Mouse (Mus musculus) urinary bladder, postnatal 14 days (tissue): Measurements from ENCODE around the gene a.
"Not testable (repeated sequence)": the region's sequence is repeated elsewhere in the genome, so short reads cannot be mapped to it uniquely, and the experiment has no call there.

ENCODE experiments used
- DNase-seq: peaks from one replicate; pipeline ENCODE4 v3.0.0; 2021; ENCODE audit warnings: low spot score

Gene a

GRCm38 (mm10) chr2:154836537-154836936, 45.3 kb downstream of the a start:
- no peak for DNase-seq

- no peak for DNase-seq
Observed at GRCm38 (mm10) chr2:154848086-154848485, 56.9 kb downstream of the a start.

GRCm38 (mm10) chr2:154855383-154855782, 64.2 kb downstream of the a start:
- peak; percentile 53 for DNase-seq

- no peak for DNase-seq
Observed at GRCm38 (mm10) chr2:154863672-154864071, 72.5 kb downstream of the a start.

- no peak for DNase-seq
Observed at GRCm38 (mm10) chr2:154865696-154866095, 74.5 kb downstream of the a start.

- no peak for DNase-seq
Observed at GRCm38 (mm10) chr2:154868106-154868505, 76.9 kb downstream of the a start.

- no peak for DNase-seq
Observed at GRCm38 (mm10) chr2:154869954-154870641, 78.9 kb downstream of the a start.

- no peak for DNase-seq
Observed at GRCm38 (mm10) chr2:154876621-154877020, 85.4 kb downstream of the a start.

- DNase-seq: no peak
Observed at GRCm38 (mm10) chr2:154891585-154891984, 100.4 kb downstream of the a start.

- DNase-seq: peak; percentile 96
Observed at GRCm38 (mm10) chr2:154892201-154893044, 101.2 kb downstream of the a start, which contains the start of gene Eif2s2. Eif2s2 (minus strand) TSS chr2:154892935.

- no peak for DNase-seq
Observed at GRCm38 (mm10) chr2:154893045-154893385, 101.8 kb downstream of the a start.

GRCm38 (mm10) chr2:154893548-154893947, 102.3 kb downstream of the a start:
- no peak for DNase-seq

- DNase-seq: not testable (repeated sequence)
Observed at GRCm38 (mm10) chr2:154899004-154899403, 107.8 kb downstream of the a start.

GRCm38 (mm10) chr2:154899412-154899811, 108.2 kb downstream of the a start:
- DNase-seq: not testable (repeated sequence)

- DNase-seq: no peak
Observed at GRCm38 (mm10) chr2:154902111-154902510, 110.9 kb downstream of the a start.

- no peak for DNase-seq
Observed at GRCm38 (mm10) chr2:154905796-154906195, 114.6 kb downstream of the a start.

- not testable (repeated sequence) for DNase-seq
Observed at GRCm38 (mm10) chr2:154908223-154908622, 117.0 kb downstream of the a start.

GRCm38 (mm10) chr2:154909789-154910188, 118.6 kb downstream of the a start:
- DNase-seq: no peak

GRCm38 (mm10) chr2:154915922-154916541, 124.8 kb downstream of the a start:
- DNase-seq: no peak

- DNase-seq: peak; percentile 15
Observed at GRCm38 (mm10) chr2:154916547-154916946, 125.3 kb downstream of the a start.

GRCm38 (mm10) chr2:154917866-154918641, 126.9 kb downstream of the a start:
- no peak for DNase-seq

- no peak for DNase-seq
Observed at GRCm38 (mm10) chr2:154920896-154921295, 129.7 kb downstream of the a start.
